Mouse (Mus musculus) liver, postnatal 0 days (tissue): ENCODE data around the gene Edn2. TPM values are rescaled to one million over a fixed set of nuclear protein-coding genes. Genes with fewer than 3 reads are reported as not detected.
A peak's percentile ranks its signal among the peaks of the same experiment; 100 is the strongest.

Source experiments
- ATAC-seq: fragments of 200-750 bp; cut with Nextera tagmentation; 2 replicates; pipeline ENCODE4 v1.8.0; 2017; ENCODE audit warnings: mild to moderate bottlenecking, moderate library complexity
- DNase-seq: peaks from one replicate; pipeline ENCODE4 v3.0.0-alpha.2; 2016
- H3K27ac ChIP-seq: fragments of 300-500 bp; sonication (generic); 2 replicates; pipeline ENCODE4 v1.5.1; 2014; ENCODE audit warnings: antibody characterized with exemption, moderate library complexity, mild to moderate bottlenecking, low read depth
- H3K27me3 ChIP-seq: fragments of 300-500 bp; sonication (generic); 2 replicates; pipeline ENCODE4 v1.6.1; 2014; ENCODE audit warnings: low read length, control low read depth, mixed read lengths; ENCODE audit not compliant: insufficient read depth
- H3K36me3 ChIP-seq: fragments of 300-500 bp; sonication (generic); replicated peaks from 2 replicates; pipeline ENCODE4 v1.6.1; 2014; ENCODE audit warnings: mild to moderate bottlenecking, control low read depth, low read length, moderate library complexity, mixed read lengths; ENCODE audit not compliant: insufficient read depth
- H3K4me1 ChIP-seq: fragments of 300-500 bp; sonication (generic); 2 replicates; pipeline ENCODE4 v1.6.1; 2014; ENCODE audit warnings: antibody characterized with exemption, mild to moderate bottlenecking, control low read depth; ENCODE audit not compliant: insufficient read depth
- H3K4me2 ChIP-seq: fragments of 300-500 bp; sonication (generic); 2 replicates; pipeline ENCODE4 v1.6.1; 2014; ENCODE audit warnings: low read depth, mild to moderate bottlenecking, low read length, moderate library complexity, mixed read lengths
- H3K4me3 ChIP-seq: fragments of 300-500 bp; sonication (generic); 2 replicates; pipeline ENCODE4 v1.5.1; 2014; ENCODE audit warnings: low read depth, low read length
- H3K9ac ChIP-seq: fragments of 300-500 bp; sonication (generic); replicated peaks from 2 replicates; pipeline ENCODE4 v1.6.1; 2014; ENCODE audit warnings: mild to moderate bottlenecking, moderate library complexity
- H3K9me3 ChIP-seq: fragments of 300-500 bp; sonication (generic); 2 replicates; pipeline ENCODE4 v1.6.1; 2016; ENCODE audit warnings: mild to moderate bottlenecking, control low read depth, low read length, mixed read lengths
- CTCF ChIP-seq: sonication (generic); IDR thresholded peaks from 2 replicates; pipeline ENCODE4 v1.5.1; 2016; ENCODE audit warnings: antibody characterized with exemption, low read depth
- EP300 ChIP-seq: IDR thresholded peaks from 2 replicates; pipeline ENCODE4 v1.6.1; 2016; ENCODE audit warnings: antibody characterized with exemption, low read depth, mild to moderate bottlenecking
- WGBS: fragments of 180-500 bp; shearing (Covaris S2); extraction: QIAGEN DNeasy Blood & Tissue Kit; methylation state at CpG from one replicate; pipeline ENCODE4 v1.1.7; 2014; ENCODE audit not compliant: insufficient replicate concordance; 5-methylcytosine and 5-hydroxymethylcytosine counted together
- polyA plus RNA-seq: library from polyadenylated mRNA; unstranded; fragments of >200 nt; fragmentation: Nextera tagmentation; extraction: Ambion mirVana; gene quantifications from 2 replicates; pipeline ENCODE4 v1.2.1, GENCODE M21; 2015

Gene Edn2
- polyA plus RNA-seq, 1 experiment from 2014 or later: 0.07 TPM

GRCm38 (mm10) chr4:120150345-120150920 lies 10.6 kb upstream of the Edn2 start:
- no peak for TF ChIP-seq CTCF
- TF ChIP-seq EP300: no peak
- ATAC-seq (no peak), DNase-seq (no peak)
- Histone ChIP-seq H3K27me3 (peaks cover 25% of the 10 kb centered on the region), H3K4me1 (0 out of 2 replicates have a peak, but pooled peaks cover 5% of the 10 kb centered on the region), H3K27ac (no peak overlapping the region), H3K36me3 (no peaks in the 10 kb centered on the region), H3K4me3 (no peak overlapping the region), H3K9me3 (no peaks in the 10 kb centered on the region), H3K9ac (no peak overlapping the region), H3K4me2 (no peak overlapping the region)
- WGBS: 47% methylated on average over 6 of the region's 6 CpGs

- TF ChIP-seq EP300 (no peak), CTCF (no peak)
- no peak overlapping the region for H3K27ac ChIP-seq
- H3K27me3 ChIP-seq: peaks cover 25% of the 10 kb centered on the region
- H3K36me3 ChIP-seq: no peaks in the 10 kb centered on the region
- no peaks in the 10 kb centered on the region for H3K9me3 ChIP-seq
- no peak overlapping the region for H3K4me2 ChIP-seq
- ATAC-seq: no peak
- H3K4me3 ChIP-seq: no peak overlapping the region
- DNase-seq: no peak
- WGBS: 80% methylated on average over 6 of the region's 6 CpGs
- no peak overlapping the region for H3K9ac ChIP-seq
- H3K4me1 ChIP-seq: 0 out of 2 replicates have a peak, but pooled peaks cover 5% of the 10 kb centered on the region
Observed at GRCm38 (mm10) chr4:120151906-120152305, 9.1 kb upstream of the Edn2 start.

GRCm38 (mm10) chr4:120152648-120153047 lies 8.4 kb upstream of the Edn2 start:
- H3K4me1 ChIP-seq: 0 out of 2 replicates have a peak, but pooled peaks cover 5% of the 10 kb centered on the region
- no peak overlapping the region for H3K4me2 ChIP-seq
- no peak overlapping the region for H3K27ac ChIP-seq
- no peak overlapping the region for H3K4me3 ChIP-seq
- H3K27me3 ChIP-seq: peaks cover 23% of the 10 kb centered on the region
- no peak overlapping the region for H3K9ac ChIP-seq
- 53% methylated on average over 4 of the region's 4 CpGs for whole genome bisulfite sequencing
- H3K36me3 ChIP-seq: no peaks in the 10 kb centered on the region
- TF ChIP-seq CTCF (peak; percentile 50), EP300 (no peak)
- no peaks in the 10 kb centered on the region for H3K9me3 ChIP-seq
- no peak for DNase-seq
- no peak for ATAC-seq

GRCm38 (mm10) chr4:120153736-120154135 lies 7.3 kb upstream of the Edn2 start:
- no peak for ATAC-seq
- 70% methylated on average over 3 of the region's 3 CpGs for WGBS
- no peak for DNase-seq

GRCm38 (mm10) chr4:120158714-120159310 lies 2.2 kb upstream of the Edn2 start:
- H3K27me3 ChIP-seq: 0 out of 2 replicates have a peak, but pooled peaks cover 3% of the 10 kb centered on the region
- H3K9me3 ChIP-seq: no peaks in the 10 kb centered on the region
- 56% methylated on average over 5 of the region's 5 CpGs for WGBS
- no peak overlapping the region for H3K9ac ChIP-seq
- ATAC-seq (no peak), DNase-seq (no peak)
- no peak overlapping the region for H3K27ac ChIP-seq
- no peak overlapping the region for H3K4me2 ChIP-seq
- H3K36me3 ChIP-seq: no peaks in the 10 kb centered on the region
- TF ChIP-seq EP300 (no peak), CTCF (no peak)
- no peaks in the 10 kb centered on the region for H3K4me1 ChIP-seq
- H3K4me3 ChIP-seq: no peak overlapping the region

More at GRCm38 (mm10) chr4:120153736-120154135, 7.3 kb upstream of the Edn2 start:
- H3K27ac ChIP-seq: no peak overlapping the region
- TF ChIP-seq EP300: no peak
- TF ChIP-seq CTCF: no peak
- H3K4me3 ChIP-seq: no peak overlapping the region
- no peaks in the 10 kb centered on the region for H3K36me3 ChIP-seq
- no peak overlapping the region for H3K4me2 ChIP-seq
- no peak overlapping the region for H3K9ac ChIP-seq
- peaks cover 12% of the 10 kb centered on the region; the same call in 1 of the 2 replicates for H3K27me3 ChIP-seq
- no peaks in the 10 kb centered on the region for H3K9me3 ChIP-seq
- 0 out of 2 replicates have a peak, but pooled peaks cover 3% of the 10 kb centered on the region for H3K4me1 ChIP-seq

- H3K27ac ChIP-seq: no peak overlapping the region
- WGBS: 82% methylated on average over 8 of the region's 8 CpGs
- ATAC-seq (no peak), DNase-seq (no peak)
- no peaks in the 10 kb centered on the region for H3K9me3 ChIP-seq
- H3K4me2 ChIP-seq: no peak overlapping the region
- H3K27me3 ChIP-seq: 0 out of 2 replicates have a peak, but pooled peaks cover 3% of the 10 kb centered on the region
- H3K9ac ChIP-seq: no peak overlapping the region
- no peaks in the 10 kb centered on the region for H3K36me3 ChIP-seq
- TF ChIP-seq EP300: no peak
- TF ChIP-seq CTCF: no peak
- no peaks in the 10 kb centered on the region for H3K4me1 ChIP-seq
- no peak overlapping the region for H3K4me3 ChIP-seq
Observed at GRCm38 (mm10) chr4:120162586-120162985, 1.6 kb downstream of the Edn2 start.
